28 mouse cellular contexts compared by ENCODE assay signal in the genomic region with DNA sequence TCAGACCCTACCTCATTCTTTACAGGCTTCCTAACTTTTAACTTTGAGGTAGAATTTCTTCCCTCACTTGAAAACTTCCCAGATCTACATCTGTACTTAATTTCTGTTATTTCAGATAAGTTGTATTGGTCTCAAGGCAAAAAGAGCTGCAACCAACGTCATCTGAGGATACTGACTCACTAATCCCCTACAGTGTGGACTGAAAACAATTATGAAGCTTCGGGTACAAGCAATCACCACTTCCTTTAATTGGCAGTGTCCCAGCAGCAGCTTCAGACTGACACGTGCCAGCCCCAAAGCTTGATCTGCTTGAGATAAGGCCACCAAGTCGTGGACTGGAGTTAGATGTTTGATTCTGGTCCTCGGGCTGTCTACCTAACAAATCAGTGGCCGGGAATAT.
A peak's percentile ranks its signal among the peaks of the same experiment; 100 is the strongest.
DNase-seq lines count a peak whose midpoint lies in the region; ATAC-seq and TF ChIP-seq lines count a peak whose summit lies in the region.
"Had no signal": no experiment of that assay in that cellular context is flagged by ENCODE, and none has a peak within 500 bp of the region (broad histone marks: within the 10 kb centered on the region; RNA-seq: fewer than 3 reads in every experiment).

No protein-coding gene starts in this region.

- ATAC-seq in embryonic facial prominence, embryonic 11.5 days (replicated peaks; ENCODE audit: insufficient number of reproducible peaks, low FRiP score, low TSS enrichment, low read depth) = no peak
- no peak for ATAC-seq in intestine, embryonic 16.5 days
- ATAC-seq: CD4-positive, CD25-positive, alpha-beta regulatory T cell, adult 4 months; forebrain, embryonic 13.5 days; forebrain, embryonic 15.5 days; forebrain, postnatal 0 days had no signal

- intact Hi-C loops in heart, postnatal 25 days (cut with DNase I) = no loop called here

- no peak for TF ChIP-seq CTCF in lung, adult 2 months (IDR thresholded peaks at IDR 0.05; ENCODE audit: insufficient read depth, low read length)

- H3K4me2 ChIP-seq in embryonic facial prominence, embryonic 11.5 days (ENCODE audit: low read depth, low read length) = no peak overlapping the region
- H3K4me2 ChIP-seq in intestine, embryonic 16.5 days (ENCODE audit: low read depth, low read length) = no peak overlapping the region
- H3K4me2 ChIP-seq: embryonic facial prominence, embryonic 13.5 days; embryonic facial prominence, embryonic 15.5 days; forebrain, embryonic 13.5 days; forebrain, embryonic 15.5 days had no signal

- no peaks in the 10 kb centered on the region for H3K9me3 ChIP-seq in embryonic facial prominence, embryonic 11.5 days (replicated peaks; ENCODE audit: control insufficient read depth, low read length)
- H3K9me3 ChIP-seq in embryonic facial prominence, embryonic 10.5 days = no peaks in the 10 kb centered on the region
- no peaks in the 10 kb centered on the region for H3K9me3 ChIP-seq in intestine, embryonic 16.5 days (ENCODE audit: control insufficient read depth, low read length)
- H3K9me3 ChIP-seq: embryonic facial prominence, embryonic 13.5 days; embryonic facial prominence, embryonic 15.5 days; forebrain, embryonic 13.5 days; forebrain, embryonic 15.5 days; G1E had no signal

- no peak overlapping the region for H3K27ac ChIP-seq in embryonic facial prominence, embryonic 11.5 days (replicated peaks; ENCODE audit: low read depth, low read length)
- no peak overlapping the region for H3K27ac ChIP-seq in embryonic facial prominence, embryonic 10.5 days (replicated peaks)
- H3K27ac ChIP-seq in intestine, embryonic 16.5 days (ENCODE audit: low read length) = no peak overlapping the region
- H3K27ac ChIP-seq: embryonic facial prominence, embryonic 13.5 days; embryonic facial prominence, embryonic 15.5 days; forebrain, embryonic 13.5 days; forebrain, embryonic 15.5 days had no signal

- no peak for TF ChIP-seq POLR2A in lung, adult 2 months (IDR thresholded peaks at IDR 0.05; ENCODE audit: borderline replicate concordance, extremely low read depth, low read depth, low read length)

- no peaks in the 10 kb centered on the region for H3K27me3 ChIP-seq in embryonic facial prominence, embryonic 11.5 days (ENCODE audit: control insufficient read depth, insufficient read depth, low read length)
- H3K27me3 ChIP-seq in embryonic facial prominence, embryonic 10.5 days (replicated peaks; ENCODE audit: low read depth, poor library complexity, severe bottlenecking) = no peaks in the 10 kb centered on the region
- H3K27me3 ChIP-seq in intestine, embryonic 16.5 days (replicated peaks; ENCODE audit: control insufficient read depth, insufficient read depth, low read length) = no peaks in the 10 kb centered on the region
- H3K27me3 ChIP-seq: CH12.LX; embryonic facial prominence, embryonic 13.5 days; embryonic facial prominence, embryonic 15.5 days; forebrain, embryonic 13.5 days; forebrain, embryonic 15.5 days had no signal

- WGBS in embryonic facial prominence, embryonic 11.5 days = 46% methylated on average over 6 of the region's 6 CpGs
- WGBS in embryonic facial prominence, embryonic 10.5 days = 54% methylated on average over 6 of the region's 6 CpGs
- WGBS in lung, adult 2 months = 26% methylated on average over 6 of the region's 6 CpGs
- 59% methylated on average over 6 of the region's 6 CpGs for WGBS in intestine, embryonic 16.5 days

- no peak overlapping the region for H3K9ac ChIP-seq in embryonic facial prominence, embryonic 11.5 days (replicated peaks; ENCODE audit: low read length)
- H3K9ac ChIP-seq in intestine, embryonic 16.5 days (ENCODE audit: low read depth, low read length) = no peak overlapping the region
- H3K9ac ChIP-seq: embryonic facial prominence, embryonic 13.5 days; embryonic facial prominence, embryonic 15.5 days; forebrain, embryonic 13.5 days; forebrain, embryonic 15.5 days; forebrain, postnatal 0 days had no signal

- no peaks in the 10 kb centered on the region for H3K4me1 ChIP-seq in embryonic facial prominence, embryonic 11.5 days (ENCODE audit: control insufficient read depth, insufficient read depth, low read length)
- 0 out of 2 replicates have a peak, but pooled peaks cover 3% of the 10 kb centered on the region for H3K4me1 ChIP-seq in embryonic facial prominence, embryonic 10.5 days
- H3K4me1 ChIP-seq in lung, adult 2 months (ENCODE audit: control insufficient read depth, insufficient read depth, low read length) = no peaks in the 10 kb centered on the region
- H3K4me1 ChIP-seq in intestine, embryonic 16.5 days (ENCODE audit: control insufficient read depth, insufficient read depth, low read length) = no peaks in the 10 kb centered on the region
- H3K4me1 ChIP-seq: embryonic facial prominence, embryonic 13.5 days; embryonic facial prominence, embryonic 15.5 days; forebrain, embryonic 13.5 days; forebrain, embryonic 15.5 days had no signal

- H3K4me3 ChIP-seq in embryonic facial prominence, embryonic 11.5 days (ENCODE audit: low read depth, low read length) = no peak overlapping the region
- no peak overlapping the region for H3K4me3 ChIP-seq in embryonic facial prominence, embryonic 10.5 days
- no peak overlapping the region for H3K4me3 ChIP-seq in lung, adult 2 months (replicated peaks; ENCODE audit: extremely low read depth, low read depth, low read length)
- no peak overlapping the region for H3K4me3 ChIP-seq in intestine, embryonic 16.5 days (ENCODE audit: low read length)
- H3K4me3 ChIP-seq: embryonic facial prominence, embryonic 13.5 days; embryonic facial prominence, embryonic 15.5 days; erythroblast, embryonic 14.5 days; forebrain, embryonic 13.5 days; forebrain, embryonic 15.5 days had no signal

- peak; percentile 6 for DNase-seq in embryonic facial prominence, embryonic 11.5 days (ENCODE audit: low spot score)
- no peak for DNase-seq in embryonic facial prominence, embryonic 10.5 days (ENCODE audit: low spot score)
- DNase-seq in lung, postnatal 10 days = peak; percentile 3
- no peak for DNase-seq in lung, adult 2 months
- peak; percentile 86 for DNase-seq in NIH3T3 (ENCODE audit: low read depth)
- peak; percentile 13 for DNase-seq in fibroblast of lung, adult 2 months (ENCODE audit: low read depth)
- no peak for DNase-seq in heart, postnatal 25 days (ENCODE audit: low spot score)
- DNase-seq: adrenal gland, adult 2 months; adrenal gland, postnatal 10 days; adrenal gland, postnatal 25 days; B cell, adult 2 months; cerebellum, adult 11 months; cerebellum, adult 18-20 months; cerebellum, adult 8-10 months; cerebellum, adult 9-11 months; cerebellum, postnatal 14 days; cerebellum, postnatal 36 days; embryo, embryonic 11 days; forebrain, postnatal 0 days had no signal

- H3K36me3 ChIP-seq in embryonic facial prominence, embryonic 11.5 days (replicated peaks; ENCODE audit: control insufficient read depth, insufficient read depth, low read depth, low read length) = no peaks in the 10 kb centered on the region
- no peaks in the 10 kb centered on the region for H3K36me3 ChIP-seq in embryonic facial prominence, embryonic 10.5 days (replicated peaks)
- H3K36me3 ChIP-seq in intestine, embryonic 16.5 days (ENCODE audit: control insufficient read depth, insufficient read depth, low read length) = no peaks in the 10 kb centered on the region
- H3K36me3 ChIP-seq: embryonic facial prominence, embryonic 13.5 days; embryonic facial prominence, embryonic 15.5 days; forebrain, embryonic 15.5 days; G1E had no signal

Comparison
In these comparisons a context has a peak if more than half of its experiments do, and no peak if none do; other contexts are left out.
1. DNase-seq: peak in embryonic facial prominence, embryonic 11.5 days (single experiment), lung, postnatal 10 days (single experiment), NIH3T3 (single experiment) and fibroblast of lung, adult 2 months (single experiment); none in embryonic facial prominence, embryonic 10.5 days (single experiment), lung, adult 2 months (single experiment) and heart, postnatal 25 days (single experiment).